Mouse (Mus musculus) embryonic facial prominence, embryonic 15.5 days (tissue): ENCODE measurements around the gene Stk24. TPM values are rescaled to one million over a fixed set of nuclear protein-coding genes. Genes with fewer than 3 reads are reported as not detected.

Source experiments
- ATAC-seq: fragments of 200-750 bp; cut with Nextera tagmentation; 2 replicates; pipeline ENCODE4 v1.8.0; 2017; ENCODE audit warnings: low read depth, moderate TSS enrichment; ENCODE audit not compliant: insufficient number of reproducible peaks, low FRiP score, low TSS enrichment
- H3K27ac ChIP-seq: fragments of 300-500 bp; sonication (generic); replicated peaks from 2 replicates; pipeline ENCODE4 v1.5.1; 2015; ENCODE audit warnings: mild to moderate bottlenecking, inconsistent platforms
- H3K27me3 ChIP-seq: fragments of 300-500 bp; sonication (generic); 2 replicates; pipeline ENCODE4 v1.6.1; 2015; ENCODE audit warnings: inconsistent platforms
- H3K36me3 ChIP-seq: fragments of 300-500 bp; sonication (generic); 2 replicates; pipeline ENCODE4 v1.6.1; 2015; ENCODE audit warnings: mild to moderate bottlenecking, inconsistent platforms
- H3K4me1 ChIP-seq: fragments of 300-500 bp; sonication (generic); 2 replicates; pipeline ENCODE4 v1.6.1; 2015; ENCODE audit warnings: inconsistent platforms
- H3K4me2 ChIP-seq: fragments of 300-500 bp; sonication (generic); replicated peaks from 2 replicates; pipeline ENCODE4 v1.6.1; 2015; ENCODE audit warnings: mild to moderate bottlenecking, inconsistent platforms
- H3K4me3 ChIP-seq: fragments of 300-500 bp; sonication (generic); replicated peaks from 2 replicates; pipeline ENCODE4 v1.5.1; 2015; ENCODE audit warnings: mild to moderate bottlenecking, inconsistent platforms
- H3K9ac ChIP-seq: fragments of 300-500 bp; sonication (generic); 2 replicates; pipeline ENCODE4 v1.6.1; 2015; ENCODE audit warnings: inconsistent platforms
- H3K9me3 ChIP-seq: fragments of 300-500 bp; sonication (generic); replicated peaks from 2 replicates; pipeline ENCODE4 v1.6.1; 2016; ENCODE audit warnings: inconsistent platforms
- WGBS: fragments of 180-500 bp; shearing (Covaris S2); methylation state at CpG from one replicate; pipeline ENCODE4 v1.1.7; 2015; 5-methylcytosine and 5-hydroxymethylcytosine counted together
- polyA plus RNA-seq: library from polyadenylated mRNA; unstranded; fragments of >200 nt; fragmentation: Nextera tagmentation; extraction: Ambion mirVana; gene quantifications from 2 replicates; pipeline ENCODE4 v1.2.1, GENCODE M21; 2015

Stk24 gene
- polyA plus RNA-seq, 1 experiment from 2014 or later = 41.7 TPM

DNA sequence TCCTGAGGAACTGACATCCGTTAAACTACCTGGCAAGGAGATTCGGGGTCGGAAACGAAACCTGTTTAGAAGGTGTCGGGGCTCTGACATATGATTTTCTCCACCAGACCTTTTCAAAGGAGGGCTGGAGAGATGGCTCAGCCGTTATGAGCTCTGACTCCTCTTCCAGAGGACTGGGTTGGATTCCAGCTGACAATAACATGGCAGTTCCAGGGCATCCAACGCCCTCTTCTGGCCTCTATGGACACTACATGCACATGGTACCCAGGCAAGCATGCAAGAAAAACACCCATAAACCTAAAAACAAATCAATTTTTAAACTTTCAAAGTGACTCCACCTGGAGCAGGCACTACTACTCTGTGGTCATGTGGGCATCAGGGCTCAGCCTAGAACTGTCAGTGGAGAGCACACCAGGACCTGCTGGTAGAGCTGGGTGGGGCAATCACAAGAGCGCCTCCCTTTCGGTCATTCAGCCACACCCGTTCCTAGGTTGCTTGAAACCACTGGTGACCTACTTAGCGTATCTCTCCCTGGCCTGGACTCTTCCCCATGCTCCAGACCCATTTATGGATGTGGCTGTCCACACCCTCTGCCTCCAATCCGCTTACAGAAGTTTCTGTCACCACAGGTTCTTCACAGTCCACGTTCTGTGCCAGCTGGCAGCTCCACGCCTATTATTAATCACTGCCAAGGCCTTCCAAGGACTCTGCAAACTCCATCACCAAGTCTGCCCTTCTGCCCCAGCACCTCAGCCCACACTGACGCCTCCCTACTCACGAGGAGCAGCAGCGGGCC, 18.3 kb downstream of the Stk24 start:
- H3K27ac ChIP-seq = peak overlapping the region; percentile 44; the same call in 1 of the 2 replicates
- ATAC-seq = peak; percentile 32; the same call in 1 of the 2 replicates
- no peaks in the 10 kb centered on the region for H3K36me3 ChIP-seq
- no peak overlapping the region for H3K9ac ChIP-seq
- H3K4me1 ChIP-seq = peaks cover 78% of the 10 kb centered on the region
- no peak overlapping the region for H3K4me2 ChIP-seq
- no peaks in the 10 kb centered on the region for H3K27me3 ChIP-seq
- H3K9me3 ChIP-seq = no peaks in the 10 kb centered on the region
- no peak overlapping the region for H3K4me3 ChIP-seq
- WGBS = 84% methylated on average over 17 of the region's 17 CpGs

DNA sequence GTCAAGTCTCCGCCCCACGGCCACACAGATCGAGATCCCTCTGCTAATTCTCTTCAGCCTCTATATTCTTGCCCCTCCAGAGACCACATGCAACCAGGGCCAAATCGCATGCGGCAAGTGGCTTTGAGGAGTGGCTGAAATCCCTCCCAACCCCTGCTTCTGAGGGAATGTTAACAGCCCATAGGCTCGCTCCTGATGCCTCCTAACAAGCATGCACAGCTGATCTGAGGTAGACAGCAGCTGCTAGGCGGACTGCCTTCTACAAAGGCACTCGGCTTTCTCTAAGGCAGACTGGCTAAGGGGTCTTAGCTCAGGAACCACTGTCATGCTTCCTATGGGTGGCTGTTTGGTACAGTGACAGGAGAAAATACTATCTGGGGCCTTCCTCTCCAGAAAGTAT, 20.0 kb downstream of the Stk24 start:
- H3K9ac ChIP-seq = no peak overlapping the region
- WGBS = 54% methylated on average over 8 of the region's 8 CpGs
- H3K4me1 ChIP-seq = peaks cover 65% of the 10 kb centered on the region
- no peaks in the 10 kb centered on the region for H3K36me3 ChIP-seq
- H3K9me3 ChIP-seq = no peaks in the 10 kb centered on the region
- H3K4me2 ChIP-seq = no peak overlapping the region
- H3K27me3 ChIP-seq = no peaks in the 10 kb centered on the region
- ATAC-seq = no peak
- H3K4me3 ChIP-seq = no peak overlapping the region
- 0 out of 2 replicates have a peak overlapping the region, but pooled peaks have one; percentile 49 for H3K27ac ChIP-seq

DNA sequence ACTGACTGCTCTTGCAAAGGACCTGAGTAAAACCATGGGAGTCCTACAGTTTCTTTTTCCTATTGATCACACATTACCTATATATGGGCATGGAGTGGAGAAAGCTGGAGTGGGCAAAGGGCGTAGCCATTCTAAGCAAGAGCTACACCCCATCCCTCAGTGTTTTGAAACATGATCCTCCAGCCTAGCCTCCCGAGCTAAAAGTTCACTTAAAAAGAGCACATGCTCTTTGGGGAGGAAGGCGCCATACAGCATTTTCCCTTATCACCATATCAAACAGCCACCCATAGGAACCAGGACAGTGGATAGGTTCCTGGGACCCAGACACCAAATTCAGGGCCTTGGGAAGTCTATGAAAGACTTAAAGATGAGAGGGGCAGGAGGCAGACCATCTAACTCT, 20.8 kb downstream of the Stk24 start:
- peak overlapping the region; percentile 49; the same call in 1 of the 2 replicates for H3K27ac ChIP-seq
- WGBS = 31% methylated on average over 3 of the region's 3 CpGs
- no peaks in the 10 kb centered on the region for H3K9me3 ChIP-seq
- no peaks in the 10 kb centered on the region for H3K36me3 ChIP-seq
- H3K27me3 ChIP-seq = no peaks in the 10 kb centered on the region
- H3K4me1 ChIP-seq = peaks cover 69% of the 10 kb centered on the region
- no peak overlapping the region for H3K4me3 ChIP-seq
- H3K4me2 ChIP-seq = no peak overlapping the region
- ATAC-seq = no peak
- no peak overlapping the region for H3K9ac ChIP-seq

DNA sequence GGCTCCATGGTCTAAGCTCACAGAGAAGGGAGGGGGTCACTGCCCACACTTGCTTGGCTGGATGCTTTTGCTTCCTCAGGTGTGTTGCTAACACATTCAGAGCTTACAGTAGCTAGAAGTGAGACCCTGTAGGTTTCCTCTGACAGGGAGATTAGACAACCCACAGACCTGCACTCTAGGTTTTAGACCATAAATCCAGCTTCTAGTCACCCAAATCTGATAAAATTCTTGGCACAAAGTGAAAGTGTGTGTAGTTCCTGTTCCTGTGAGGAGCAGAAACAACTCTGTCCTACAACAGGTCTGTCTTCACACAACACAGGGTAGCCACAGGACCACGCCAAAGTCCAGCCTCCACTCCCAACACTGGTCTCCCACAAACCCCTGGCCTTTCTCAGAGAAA, 21.5 kb downstream of the Stk24 start:
- WGBS = 81% methylated on average over 1 of the region's 1 CpGs

DNA sequence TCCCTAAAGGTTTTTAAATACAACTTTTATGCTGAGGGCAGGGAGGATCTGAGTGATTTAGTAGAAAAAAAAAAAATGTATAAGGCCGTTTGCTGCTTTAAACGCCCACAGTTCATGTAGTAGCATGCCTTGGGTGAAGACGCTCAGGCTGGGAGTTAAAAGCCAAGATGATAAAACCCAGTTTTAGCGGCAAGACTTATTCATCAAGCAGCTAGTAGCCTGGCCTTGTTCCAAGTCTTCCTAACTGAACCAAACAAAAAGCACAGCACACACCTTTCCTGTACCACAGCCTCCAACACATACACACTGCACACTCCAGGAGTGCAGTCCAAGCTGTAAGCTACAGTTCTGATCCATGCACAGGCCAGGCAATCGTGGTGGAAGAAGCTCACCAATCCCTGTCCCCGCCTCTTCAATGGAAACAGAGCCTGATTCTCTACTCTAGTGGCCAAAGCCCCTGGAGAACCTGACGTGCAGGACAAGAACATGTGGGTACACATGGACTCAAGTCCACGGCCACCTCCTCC, 23.4 kb downstream of the Stk24 start:
- ATAC-seq = no peak
- Histone ChIP-seq H3K27me3 (no peaks in the 10 kb centered on the region), H3K4me1 (peaks cover 52% of the 10 kb centered on the region), H3K4me3 (no peak overlapping the region), H3K4me2 (no peak overlapping the region), H3K9me3 (no peaks in the 10 kb centered on the region), H3K9ac (no peak overlapping the region), H3K27ac (peak overlapping the region; percentile 39; the same call in 1 of the 2 replicates), H3K36me3 (no peaks in the 10 kb centered on the region)
- 60% methylated on average over 8 of the region's 8 CpGs for WGBS

More for the DNA sequence above, 21.5 kb downstream of the Stk24 start:
- Histone ChIP-seq H3K27ac (no peak overlapping the region), H3K4me1 (peaks cover 70% of the 10 kb centered on the region), H3K4me2 (no peak overlapping the region), H3K9me3 (no peaks in the 10 kb centered on the region), H3K36me3 (no peaks in the 10 kb centered on the region), H3K4me3 (no peak overlapping the region), H3K9ac (no peak overlapping the region), H3K27me3 (no peaks in the 10 kb centered on the region)
- no peak for ATAC-seq

DNA sequence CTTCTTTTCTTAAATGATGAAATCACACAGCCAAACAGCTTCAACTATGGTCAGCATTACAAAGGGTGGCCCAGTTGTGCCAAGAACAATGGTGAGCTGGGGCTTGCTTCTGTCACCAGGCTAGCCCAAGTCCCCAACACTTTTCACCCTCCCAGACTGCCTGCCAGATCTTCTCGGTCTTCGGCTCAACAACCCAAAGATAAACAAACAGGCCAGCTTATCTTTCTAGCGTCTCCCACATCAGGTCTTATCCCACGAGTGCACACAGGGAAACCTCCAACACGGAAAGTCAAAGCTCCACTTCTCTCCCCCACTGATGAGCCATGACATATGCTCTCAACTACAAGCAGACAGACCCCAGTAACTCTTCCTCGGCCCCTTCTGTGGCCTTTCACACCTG, 24.1 kb downstream of the Stk24 start:
- WGBS = 60% methylated on average over 6 of the region's 6 CpGs
- Histone ChIP-seq H3K9me3 (no peaks in the 10 kb centered on the region), H3K4me1 (peaks cover 47% of the 10 kb centered on the region), H3K27ac (peak overlapping the region; percentile 39; the same call in 1 of the 2 replicates), H3K9ac (no peak overlapping the region), H3K4me2 (no peak overlapping the region), H3K27me3 (no peaks in the 10 kb centered on the region), H3K36me3 (no peaks in the 10 kb centered on the region), H3K4me3 (no peak overlapping the region)
- no peak for ATAC-seq

DNA sequence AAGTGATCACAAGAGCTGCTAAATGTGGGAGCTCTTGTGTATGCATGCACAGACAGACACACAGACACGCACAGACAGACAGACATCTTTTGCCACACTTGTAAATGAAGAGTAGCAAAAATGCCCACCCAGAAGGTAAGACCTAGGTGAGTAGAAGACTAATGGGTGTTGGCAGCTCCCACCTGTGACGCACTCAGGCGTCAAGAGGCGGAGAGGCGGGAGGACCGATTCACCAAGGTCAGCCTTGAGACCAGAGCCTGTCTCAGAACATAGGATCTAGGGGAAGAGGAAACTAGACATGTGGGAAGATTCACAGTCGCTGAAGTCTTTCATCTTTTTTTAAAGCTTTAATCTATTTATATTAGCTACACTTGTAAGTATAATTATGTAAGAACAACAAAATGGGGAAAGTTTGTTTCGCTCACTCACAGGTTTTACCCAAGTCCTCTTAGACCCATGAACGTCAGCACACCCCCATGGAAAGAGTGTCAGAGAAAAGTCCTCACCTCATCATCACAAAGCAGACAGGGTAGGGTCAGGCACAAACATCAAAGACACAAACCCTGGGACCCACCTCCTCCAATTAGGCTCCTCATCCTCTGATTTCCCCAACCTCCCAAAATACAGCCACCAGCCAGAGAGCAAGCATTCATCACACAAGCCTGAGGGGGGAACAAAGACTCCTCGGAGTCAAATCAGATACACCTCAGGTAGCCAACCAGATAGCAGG, 26.0 kb downstream of the Stk24 start:
- Histone ChIP-seq H3K4me1 (peaks cover 43% of the 10 kb centered on the region), H3K9ac (no peak overlapping the region), H3K4me2 (no peak overlapping the region), H3K27ac (no peak overlapping the region), H3K27me3 (no peaks in the 10 kb centered on the region), H3K36me3 (no peaks in the 10 kb centered on the region), H3K9me3 (no peaks in the 10 kb centered on the region), H3K4me3 (no peak overlapping the region)
- no peak for ATAC-seq
- 79% methylated on average over 10 of the region's 10 CpGs for WGBS

DNA sequence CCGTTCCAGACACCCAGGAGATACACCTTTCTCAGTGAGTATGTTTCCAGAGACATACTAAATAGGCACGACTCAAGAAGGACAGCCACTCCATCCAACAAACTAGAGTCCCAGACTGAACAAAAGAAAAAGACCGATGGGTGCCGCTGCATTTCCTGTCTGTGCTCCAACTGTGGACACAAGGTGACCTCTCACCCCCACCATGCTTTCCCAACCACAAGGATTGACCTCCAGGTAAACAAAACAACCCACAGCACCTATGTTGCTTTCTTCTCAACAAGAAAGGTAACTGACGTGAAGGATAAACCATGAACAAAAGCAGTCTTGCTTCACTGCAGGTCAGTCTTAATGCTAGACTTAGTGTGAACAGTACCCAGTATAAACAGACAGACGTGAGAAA, 27.1 kb downstream of the Stk24 start:
- H3K4me1 ChIP-seq = peaks cover 43% of the 10 kb centered on the region
- no peak for ATAC-seq
- 80% methylated on average over 6 of the region's 6 CpGs for WGBS

DNA sequence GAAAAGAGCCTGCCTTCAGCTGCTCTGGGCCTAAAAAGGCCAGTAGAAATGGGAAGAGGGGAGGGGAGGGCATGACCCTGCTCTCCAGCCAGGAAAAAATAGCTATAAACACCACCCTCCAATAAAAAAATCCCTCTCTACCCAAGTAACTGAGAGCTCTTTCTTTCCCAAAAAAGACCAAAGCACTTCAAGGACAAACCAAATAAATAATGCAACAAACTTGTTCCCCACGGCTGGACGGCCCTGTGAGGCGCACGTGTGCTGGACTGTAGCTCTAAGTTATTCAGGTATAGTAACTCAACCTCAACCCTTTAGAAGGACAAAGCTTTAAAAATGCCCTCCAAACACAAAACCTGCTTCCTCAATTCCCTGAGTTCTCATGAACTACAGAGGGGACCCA, 28.1 kb downstream of the Stk24 start:
- Histone ChIP-seq H3K27ac (no peak overlapping the region), H3K9ac (no peak overlapping the region), H3K4me1 (peaks cover 46% of the 10 kb centered on the region), H3K4me3 (no peak overlapping the region), H3K36me3 (no peaks in the 10 kb centered on the region), H3K9me3 (no peaks in the 10 kb centered on the region), H3K4me2 (no peak overlapping the region), H3K27me3 (no peaks in the 10 kb centered on the region)
- no peak for ATAC-seq
- WGBS = 82% methylated on average over 4 of the region's 4 CpGs

More for the DNA sequence above, 27.1 kb downstream of the Stk24 start:
- no peak overlapping the region for H3K27ac ChIP-seq
- no peaks in the 10 kb centered on the region for H3K27me3 ChIP-seq
- no peak overlapping the region for H3K4me3 ChIP-seq
- H3K9ac ChIP-seq = no peak overlapping the region
- no peaks in the 10 kb centered on the region for H3K36me3 ChIP-seq
- H3K9me3 ChIP-seq = no peaks in the 10 kb centered on the region
- no peak overlapping the region for H3K4me2 ChIP-seq

DNA sequence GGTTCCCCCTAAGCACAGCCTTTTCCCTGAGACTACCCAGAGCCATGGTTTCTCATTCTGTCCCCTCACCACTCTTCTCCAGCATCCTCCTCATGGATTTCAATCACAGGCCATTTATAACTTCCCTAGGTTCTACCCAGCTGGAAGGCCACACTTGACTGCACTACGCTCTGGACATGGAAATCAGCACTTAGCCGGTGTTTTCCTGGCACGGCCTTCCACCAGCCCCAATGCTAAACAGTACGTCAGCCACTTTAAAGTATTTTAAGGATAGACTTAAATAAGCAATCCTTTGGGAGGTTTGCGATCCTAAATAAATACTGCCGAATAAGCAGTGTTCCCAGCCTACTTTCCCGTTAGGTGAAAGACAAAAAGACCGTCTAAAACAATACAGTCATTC, 29.8 kb downstream of the Stk24 start:
- Histone ChIP-seq H3K27ac (no peak overlapping the region), H3K9me3 (no peaks in the 10 kb centered on the region), H3K4me1 (peaks cover 54% of the 10 kb centered on the region), H3K4me2 (no peak overlapping the region), H3K36me3 (no peaks in the 10 kb centered on the region), H3K9ac (no peak overlapping the region), H3K4me3 (no peak overlapping the region), H3K27me3 (no peaks in the 10 kb centered on the region)
- ATAC-seq = no peak
- 67% methylated on average over 8 of the region's 8 CpGs for WGBS

DNA sequence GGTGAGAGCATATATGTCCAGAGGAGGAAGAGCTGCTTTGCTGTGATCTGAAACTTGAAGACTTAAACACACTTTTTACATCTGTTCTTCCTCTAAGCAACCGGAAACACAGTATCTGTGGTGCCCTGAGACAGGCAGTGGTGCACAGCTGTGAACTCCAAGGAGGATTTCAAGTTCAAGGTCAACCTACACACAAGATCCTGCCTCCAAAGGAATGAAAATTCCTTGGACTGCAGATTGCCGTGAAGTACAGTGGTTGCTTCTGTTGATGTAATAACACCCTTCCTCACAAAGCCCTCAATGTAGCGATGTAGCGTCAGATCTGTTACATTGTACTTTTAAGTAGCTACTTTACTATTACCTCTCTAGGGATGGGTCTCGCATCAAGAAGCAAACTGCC, 30.5 kb downstream of the Stk24 start:
- no peaks in the 10 kb centered on the region for H3K36me3 ChIP-seq
- H3K27ac ChIP-seq = 0 out of 2 replicates have a peak overlapping the region, but pooled peaks have one; percentile 11
- no peaks in the 10 kb centered on the region for H3K27me3 ChIP-seq
- no peaks in the 10 kb centered on the region for H3K9me3 ChIP-seq
- H3K4me3 ChIP-seq = no peak overlapping the region
- no peak overlapping the region for H3K4me2 ChIP-seq
- H3K4me1 ChIP-seq = peaks cover 55% of the 10 kb centered on the region
- no peak for ATAC-seq
- WGBS = 70% methylated on average over 5 of the region's 5 CpGs
- no peak overlapping the region for H3K9ac ChIP-seq
